Mouse (Mus musculus) heart, embryonic 16.5 days (tissue): Measurements from ENCODE around the gene Cnnm3. TPM values are rescaled to one million over a fixed set of nuclear protein-coding genes. Genes with fewer than 3 reads are reported as not detected.

Experiments used
- ATAC-seq: fragments of 200-750 bp; cut with Nextera tagmentation; replicated peaks from 2 replicates; pipeline ENCODE4 v1.8.0; 2017; ENCODE audit warnings: moderate number of reproducible peaks; ENCODE audit not compliant: insufficient read depth, low FRiP score; ENCODE audit errors: extremely low read depth
- H3K27ac ChIP-seq: fragments of 300-500 bp; sonication (generic); 2 replicates; pipeline ENCODE4 v1.5.1; 2014; ENCODE audit warnings: mild to moderate bottlenecking, low read length, control low read depth, moderate library complexity
- H3K27me3 ChIP-seq: fragments of 300-500 bp; sonication (generic); 2 replicates; pipeline ENCODE4 v1.6.1; 2014; ENCODE audit warnings: low read length, mixed read lengths; ENCODE audit not compliant: control insufficient read depth, insufficient read depth
- H3K36me3 ChIP-seq: fragments of 300-500 bp; sonication (generic); 2 replicates; pipeline ENCODE4 v1.6.1; 2014; ENCODE audit not compliant: control insufficient read depth, insufficient read depth
- H3K4me1 ChIP-seq: fragments of 300-500 bp; sonication (generic); 2 replicates; pipeline ENCODE4 v1.6.1; 2014; ENCODE audit warnings: low read length, mixed read lengths; ENCODE audit not compliant: control insufficient read depth, insufficient read depth
- H3K4me2 ChIP-seq: fragments of 300-500 bp; sonication (generic); 2 replicates; pipeline ENCODE4 v1.6.1; 2014; ENCODE audit warnings: low read depth, mild to moderate bottlenecking, control low read depth, low read length
- H3K4me3 ChIP-seq: fragments of 300-500 bp; sonication (generic); 2 replicates; pipeline ENCODE4 v1.5.1; 2014; ENCODE audit warnings: mild to moderate bottlenecking, control low read depth, low read length
- H3K9ac ChIP-seq: fragments of 300-500 bp; sonication (generic); 2 replicates; pipeline ENCODE4 v1.6.1; 2014; ENCODE audit warnings: low read length, control low read depth
- H3K9me3 ChIP-seq: fragments of 300-500 bp; sonication (generic); replicated peaks from 2 replicates; pipeline ENCODE4 v1.6.1; 2016; ENCODE audit warnings: low read length; ENCODE audit not compliant: control insufficient read depth
- WGBS: fragments of 180-500 bp; shearing (Covaris S2); extraction: QIAGEN DNeasy Blood & Tissue Kit; methylation state at CpG from one replicate; pipeline ENCODE4 v1.1.7; 2014; 5-methylcytosine and 5-hydroxymethylcytosine counted together
- polyA plus RNA-seq: library from polyadenylated mRNA; unstranded; fragments of >200 nt; fragmentation: Nextera tagmentation; extraction: Ambion mirVana; gene quantifications from 2 replicates; pipeline ENCODE4 v1.2.1, GENCODE M21; 2015

Cnnm3 gene
- polyA plus RNA-seq, 1 experiment from 2014 or later: 1.8 TPM

GRCm38 (mm10) chr1:36492416-36493139 lies 19.1 kb upstream of the Cnnm3 start:
- Histone ChIP-seq H3K27ac (0 out of 2 replicates have a peak overlapping the region, but pooled peaks have one; percentile 38), H3K4me2 (no peak overlapping the region), H3K27me3 (no peaks in the 10 kb centered on the region), H3K4me1 (peaks cover 11% of the 10 kb centered on the region), H3K9ac (peak overlapping the region; percentile 47; the same call in 1 of the 2 replicates), H3K9me3 (no peaks in the 10 kb centered on the region), H3K4me3 (no peak overlapping the region), H3K36me3 (no peaks in the 10 kb centered on the region)
- 35% methylated on average over 9 of the region's 9 CpGs for WGBS
- peak; percentile 88 for ATAC-seq

- no peak for ATAC-seq
- Histone ChIP-seq H3K36me3 (no peaks in the 10 kb centered on the region), H3K4me3 (no peak overlapping the region), H3K27me3 (no peaks in the 10 kb centered on the region), H3K9ac (no peak overlapping the region), H3K9me3 (no peaks in the 10 kb centered on the region), H3K4me2 (no peak overlapping the region), H3K27ac (no peak overlapping the region), H3K4me1 (peaks cover 11% of the 10 kb centered on the region)
- 75% methylated on average over 6 of the region's 6 CpGs for WGBS
Measured at GRCm38 (mm10) chr1:36493299-36493698, 18.4 kb upstream of the Cnnm3 start.

GRCm38 (mm10) chr1:36496719-36497118 lies 14.9 kb upstream of the Cnnm3 start:
- Histone ChIP-seq H3K4me3 (no peak overlapping the region), H3K9me3 (no peaks in the 10 kb centered on the region), H3K4me1 (peaks cover 11% of the 10 kb centered on the region), H3K27ac (no peak overlapping the region), H3K36me3 (peaks cover 5% of the 10 kb centered on the region; the same call in 1 of the 2 replicates), H3K9ac (no peak overlapping the region), H3K27me3 (no peaks in the 10 kb centered on the region), H3K4me2 (no peak overlapping the region)
- WGBS: 34% methylated on average over 2 of the region's 2 CpGs
- no peak for ATAC-seq

- Histone ChIP-seq H3K4me2 (no peak overlapping the region), H3K4me3 (no peak overlapping the region), H3K27ac (no peak overlapping the region), H3K9ac (no peak overlapping the region), H3K27me3 (no peaks in the 10 kb centered on the region), H3K36me3 (peaks cover 5% of the 10 kb centered on the region; the same call in 1 of the 2 replicates), H3K4me1 (peaks cover 7% of the 10 kb centered on the region), H3K9me3 (no peaks in the 10 kb centered on the region)
- 79% methylated on average over 2 of the region's 2 CpGs for WGBS
- ATAC-seq: no peak
Measured at GRCm38 (mm10) chr1:36497312-36497711, 14.4 kb upstream of the Cnnm3 start.

- no peak overlapping the region for H3K27ac ChIP-seq
- H3K4me1 ChIP-seq: peaks cover under 1% of the 10 kb centered on the region; the same call in 1 of the 2 replicates
- H3K4me3 ChIP-seq: no peak overlapping the region
- H3K9ac ChIP-seq: no peak overlapping the region
- 4% methylated on average over 3 of the region's 3 CpGs for WGBS
- no peaks in the 10 kb centered on the region for H3K9me3 ChIP-seq
- no peak for ATAC-seq
- no peaks in the 10 kb centered on the region for H3K27me3 ChIP-seq
- H3K36me3 ChIP-seq: peaks cover 7% of the 10 kb centered on the region; the same call in 1 of the 2 replicates
- no peak overlapping the region for H3K4me2 ChIP-seq
Measured at GRCm38 (mm10) chr1:36501261-36501660, 10.4 kb upstream of the Cnnm3 start.

- Histone ChIP-seq H3K4me3 (no peak overlapping the region), H3K4me1 (peaks cover 5% of the 10 kb centered on the region), H3K27me3 (no peaks in the 10 kb centered on the region), H3K4me2 (no peak overlapping the region), H3K27ac (no peak overlapping the region), H3K9ac (no peak overlapping the region), H3K9me3 (no peaks in the 10 kb centered on the region; the same call in 1 of the 2 replicates), H3K36me3 (no peaks in the 10 kb centered on the region)
- no peak for ATAC-seq
- 74% methylated on average over 5 of the region's 5 CpGs for WGBS
Measured at GRCm38 (mm10) chr1:36508238-36508637, 3.4 kb upstream of the Cnnm3 start.

- Histone ChIP-seq H3K4me3 (peak overlapping the region; percentile 85), H3K36me3 (no peaks in the 10 kb centered on the region), H3K9ac (peak overlapping the region; percentile 96), H3K27me3 (no peaks in the 10 kb centered on the region), H3K27ac (peak overlapping the region; percentile 97), H3K4me2 (peak overlapping the region; percentile 97), H3K4me1 (peaks cover 31% of the 10 kb centered on the region), H3K9me3 (no peaks in the 10 kb centered on the region; the same call in 1 of the 2 replicates)
- WGBS: under 1% methylated on average over 117 of the region's 126 CpGs
- ATAC-seq: peak; percentile 40
Measured at GRCm38 (mm10) chr1:36512089-36512965, 660 bp downstream of the Cnnm3 start.

GRCm38 (mm10) chr1:36512966-36513280 lies 1.3 kb downstream of the Cnnm3 start:
- Histone ChIP-seq H3K4me1 (peaks cover 36% of the 10 kb centered on the region), H3K27ac (peak overlapping the region; percentile 97), H3K4me2 (peak overlapping the region; percentile 97), H3K9ac (peak overlapping the region; percentile 96), H3K9me3 (no peaks in the 10 kb centered on the region; the same call in 1 of the 2 replicates), H3K27me3 (no peaks in the 10 kb centered on the region), H3K36me3 (peaks cover 4% of the 10 kb centered on the region; the same call in 1 of the 2 replicates), H3K4me3 (peak overlapping the region; percentile 85)
- WGBS: 2% methylated on average over 16 of the region's 16 CpGs
- no peak for ATAC-seq

GRCm38 (mm10) chr1:36513310-36513709 lies 1.6 kb downstream of the Cnnm3 start:
- no peak for ATAC-seq
- Histone ChIP-seq H3K9me3 (no peaks in the 10 kb centered on the region; the same call in 1 of the 2 replicates), H3K36me3 (peaks cover 4% of the 10 kb centered on the region; the same call in 1 of the 2 replicates), H3K4me2 (peak overlapping the region; percentile 97), H3K27me3 (no peaks in the 10 kb centered on the region), H3K4me1 (peaks cover 38% of the 10 kb centered on the region), H3K27ac (peak overlapping the region; percentile 97; the same call in 1 of the 2 replicates), H3K4me3 (peak overlapping the region; percentile 85), H3K9ac (peak overlapping the region; percentile 96)
- 4% methylated on average over 1 of the region's 1 CpGs for WGBS
